Mouse (Mus musculus) urinary bladder, adult 2 months (tissue): ENCODE data around the gene Pgbd5. TPM values are rescaled to one million over a fixed set of nuclear protein-coding genes. Genes with fewer than 3 reads are reported as not detected.

Experiments used
- DNase-seq: peaks from one replicate; pipeline ENCODE4 v3.0.0; 2022; ENCODE audit warnings: low spot score
- polyA plus RNA-seq: library from polyadenylated mRNA; depleted of rRNA; stranded (reverse); fragments of >200 nt; gene quantifications from 2 replicates; pipeline ENCODE4 v1.2.3, GENCODE M21; 2012

Gene Pgbd5
- polyA plus RNA-seq, 1 experiment = 10.7 TPM

DNA sequence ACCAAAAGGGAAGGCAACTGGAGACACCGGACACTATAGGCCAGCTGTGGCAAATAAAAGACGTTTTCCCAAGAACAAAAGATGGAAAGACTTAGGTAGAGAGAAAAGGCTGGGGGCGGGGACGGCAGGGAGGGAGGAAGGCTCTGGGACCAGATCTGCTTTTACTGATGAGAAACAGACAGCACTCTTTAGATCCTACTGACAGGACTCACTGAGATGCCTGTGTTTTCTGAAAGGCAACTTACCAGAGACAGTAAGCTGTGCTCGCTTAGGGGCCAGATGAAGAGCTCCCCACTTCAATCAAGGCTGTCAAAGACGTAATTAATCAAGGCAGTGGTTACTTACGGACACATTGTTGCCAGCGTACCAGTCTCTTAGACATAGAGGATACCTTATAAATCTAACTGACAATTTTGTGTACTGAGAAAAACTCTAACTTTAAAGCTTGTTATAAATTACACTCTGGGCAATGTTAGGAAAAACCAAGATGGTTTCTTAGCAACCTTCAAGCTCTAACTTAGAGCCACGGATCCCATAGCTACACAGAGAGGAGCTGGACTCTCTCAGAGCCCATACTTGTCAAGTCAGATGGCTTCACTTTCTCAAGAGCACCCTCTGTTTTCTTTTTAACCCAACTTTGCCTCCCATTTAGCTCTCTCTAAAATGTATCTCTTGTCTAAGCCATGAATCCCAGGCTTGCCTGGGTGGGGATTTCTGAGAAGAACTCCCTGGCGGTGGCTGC is 47.0 kb downstream of the Pgbd5 start:
- no peak for DNase-seq

DNA sequence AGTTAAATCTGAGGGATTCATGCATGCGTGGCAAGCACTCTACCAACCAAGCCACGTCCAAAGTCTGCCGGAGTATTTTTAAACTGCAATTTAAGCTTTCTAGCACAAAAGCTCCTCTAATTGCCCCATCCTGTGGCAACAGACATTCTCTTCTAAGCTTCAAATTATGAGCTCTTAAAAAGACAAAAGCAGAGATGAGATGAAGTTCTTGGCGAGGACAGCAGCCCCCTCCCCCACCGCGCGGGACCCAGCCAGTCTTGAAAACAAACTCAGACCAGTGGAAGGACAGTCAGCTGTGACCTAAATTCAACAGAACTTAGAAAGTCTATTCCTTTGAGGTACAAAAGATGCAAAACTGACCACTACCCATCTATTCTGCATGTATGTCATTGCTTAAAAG is 48.3 kb downstream of the Pgbd5 start:
- no peak for DNase-seq

DNA sequence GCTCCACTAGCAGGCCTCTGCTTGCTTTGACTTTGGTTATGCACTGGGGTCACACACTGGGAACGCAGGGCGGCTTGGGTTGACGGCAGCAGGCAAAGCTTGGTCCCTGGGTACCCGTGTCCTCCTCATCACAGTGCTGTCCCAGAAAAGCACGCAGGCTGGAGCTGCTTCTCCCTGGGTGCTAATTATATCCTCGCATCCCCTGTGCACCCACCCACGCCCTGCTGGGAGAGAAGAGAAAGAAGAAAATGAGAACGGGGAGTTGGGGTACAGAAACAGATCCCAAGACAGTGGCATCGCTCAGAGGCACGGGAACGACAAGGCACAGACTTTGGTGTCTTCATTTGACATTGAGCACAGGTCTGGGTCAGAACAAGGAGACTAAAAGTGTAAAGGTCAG is 50.0 kb downstream of the Pgbd5 start:
- no peak for DNase-seq

DNA sequence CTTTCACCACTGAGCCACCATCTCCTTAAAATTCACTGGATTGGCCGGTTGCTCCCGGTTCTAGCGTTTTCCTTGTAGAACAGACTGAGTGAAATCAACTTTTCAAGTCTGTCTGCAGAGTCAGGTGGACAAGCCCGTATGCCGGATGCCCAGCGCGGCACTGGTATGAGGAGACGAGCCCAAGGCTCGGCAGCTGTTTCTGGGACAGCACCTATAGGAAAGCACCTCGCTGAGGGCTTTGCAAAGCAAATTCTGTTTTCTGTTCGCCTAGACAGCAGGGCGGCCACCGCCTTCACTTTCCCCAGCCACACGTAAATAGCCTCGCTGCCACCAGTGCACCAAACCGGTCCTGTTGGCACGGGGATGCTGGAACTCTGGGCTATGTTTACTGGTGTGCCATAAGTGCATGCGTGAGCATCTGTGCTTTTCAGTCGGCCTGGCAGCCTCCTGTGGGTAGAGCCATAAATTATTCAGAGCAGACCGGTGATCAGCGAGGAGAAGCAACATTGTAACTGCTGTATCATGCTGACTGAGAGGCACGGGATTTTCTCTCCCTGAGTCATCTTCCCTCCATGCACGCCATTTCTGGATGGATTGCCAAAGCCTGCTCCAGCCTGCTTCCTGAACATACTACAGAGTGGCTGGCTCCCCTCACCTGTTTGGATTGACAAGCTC is 53.1 kb downstream of the Pgbd5 start:
- no peak for DNase-seq

DNA sequence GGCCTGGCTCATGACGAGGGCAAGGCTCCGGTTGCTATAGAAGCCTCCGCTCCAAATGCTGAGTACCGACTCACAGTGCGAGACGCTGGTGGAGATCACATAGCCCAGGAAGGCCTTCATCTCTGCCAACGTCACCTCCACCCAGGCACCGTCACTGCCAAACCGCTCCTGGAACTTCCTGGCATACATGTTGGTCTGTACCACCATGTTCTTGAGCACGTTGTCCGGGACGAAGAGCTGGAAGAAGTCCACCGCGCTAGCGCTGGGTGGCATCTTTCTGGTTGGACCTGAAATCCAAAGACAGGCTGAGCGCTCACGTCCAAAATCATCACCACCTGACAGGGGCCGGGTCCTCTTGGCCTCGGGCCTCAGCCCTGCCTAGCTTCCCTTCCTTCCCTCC is 55.1 kb downstream of the Pgbd5 start:
- no peak for DNase-seq

DNA sequence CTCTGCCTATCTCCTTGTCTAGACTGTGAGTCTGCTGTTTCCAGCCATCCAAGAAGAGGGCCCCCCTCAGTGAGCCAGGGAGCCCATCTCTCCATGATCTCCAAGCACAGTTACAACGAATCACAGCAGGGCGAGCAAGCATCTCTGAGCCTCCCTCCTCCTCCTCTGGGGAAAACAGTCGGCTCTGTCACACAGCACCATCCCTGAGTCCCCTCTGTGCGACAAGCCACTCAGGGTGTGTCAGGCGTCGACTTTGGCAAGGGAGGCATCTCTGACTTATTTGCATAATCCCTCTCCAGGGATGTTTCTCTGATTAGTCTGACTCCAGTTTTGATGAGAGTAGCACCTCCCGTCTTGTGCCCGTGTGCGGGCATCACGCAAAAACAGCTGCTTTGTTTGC is 57.2 kb downstream of the Pgbd5 start:
- DNase-seq = no peak

DNA sequence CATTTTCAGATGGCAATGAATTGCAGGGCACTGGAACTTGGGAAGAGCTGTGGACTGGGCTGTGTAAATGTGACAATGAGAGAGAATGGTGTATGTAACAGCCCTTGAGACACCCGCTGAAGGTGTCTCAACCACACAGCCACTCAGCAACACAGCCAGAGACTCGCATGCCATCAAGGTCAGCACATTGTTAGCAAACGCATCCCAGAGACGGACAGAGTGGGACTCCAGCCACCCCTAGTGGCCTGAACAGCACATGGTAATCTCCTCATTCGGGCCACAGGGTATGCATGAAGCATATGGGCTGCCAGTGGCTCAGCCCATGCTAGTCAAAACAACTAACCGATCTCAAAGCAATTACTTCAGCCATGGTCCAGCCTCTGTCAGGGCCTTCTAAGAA is 60.2 kb downstream of the Pgbd5 start:
- DNase-seq = no peak

DNA sequence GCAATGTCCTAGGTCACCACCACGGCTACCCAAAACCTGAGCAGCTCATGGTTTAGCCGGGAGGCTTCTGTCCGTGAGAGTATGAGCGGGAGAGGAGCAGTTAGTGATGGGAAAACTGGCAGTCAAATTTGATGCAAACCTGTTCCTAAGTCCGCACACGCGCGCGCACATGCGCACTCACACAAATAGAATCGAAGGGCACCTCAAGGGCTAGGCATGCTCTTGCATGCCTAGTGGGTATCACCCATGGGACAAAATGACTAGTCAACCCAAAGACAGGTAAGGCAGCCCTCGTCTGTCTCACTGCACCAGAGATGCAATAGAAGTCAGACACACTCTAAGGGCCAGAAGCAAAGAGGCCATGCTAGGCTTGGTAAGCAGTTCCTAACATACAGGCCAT is 63.1 kb downstream of the Pgbd5 start:
- DNase-seq = no peak

DNA sequence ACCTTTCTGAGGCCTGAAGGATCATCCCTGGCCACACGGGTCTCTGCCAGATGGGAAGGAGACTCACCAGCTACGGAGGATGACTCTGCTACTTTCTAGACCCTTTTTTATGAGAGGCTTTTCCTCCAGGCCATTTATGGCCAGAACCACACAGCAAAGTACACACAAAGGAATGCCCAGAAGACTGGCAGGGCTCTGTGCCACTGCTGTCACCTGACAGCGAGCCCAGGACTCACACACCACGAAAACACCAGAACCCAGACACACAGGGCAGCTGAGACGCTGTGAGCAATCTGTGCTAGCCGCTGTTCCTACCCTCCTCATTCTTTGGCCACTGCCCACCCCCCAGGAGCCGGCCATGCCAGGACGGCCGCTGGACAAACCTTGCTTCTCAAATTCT is 63.7 kb downstream of the Pgbd5 start:
- DNase-seq = no peak

DNA sequence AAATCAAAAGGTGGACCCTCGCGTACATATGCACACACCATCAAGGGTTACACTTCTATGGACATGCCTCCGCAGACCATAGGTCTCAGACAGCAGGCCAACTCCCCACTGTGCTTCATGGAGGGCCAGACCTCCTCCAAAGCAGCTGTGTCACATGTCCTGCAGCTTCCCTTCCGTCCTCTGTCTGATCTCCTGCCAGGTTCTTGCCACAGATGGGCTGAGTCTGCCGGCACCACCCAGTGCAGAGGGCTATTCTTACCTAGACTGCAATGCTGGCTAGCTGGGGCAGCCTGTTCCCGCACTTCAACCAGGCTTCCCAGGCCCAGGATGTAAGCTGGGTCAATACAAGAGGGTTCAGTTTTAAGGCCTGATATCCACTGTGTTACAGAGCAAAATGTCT is 64.3 kb downstream of the Pgbd5 start:
- DNase-seq = no peak

DNA sequence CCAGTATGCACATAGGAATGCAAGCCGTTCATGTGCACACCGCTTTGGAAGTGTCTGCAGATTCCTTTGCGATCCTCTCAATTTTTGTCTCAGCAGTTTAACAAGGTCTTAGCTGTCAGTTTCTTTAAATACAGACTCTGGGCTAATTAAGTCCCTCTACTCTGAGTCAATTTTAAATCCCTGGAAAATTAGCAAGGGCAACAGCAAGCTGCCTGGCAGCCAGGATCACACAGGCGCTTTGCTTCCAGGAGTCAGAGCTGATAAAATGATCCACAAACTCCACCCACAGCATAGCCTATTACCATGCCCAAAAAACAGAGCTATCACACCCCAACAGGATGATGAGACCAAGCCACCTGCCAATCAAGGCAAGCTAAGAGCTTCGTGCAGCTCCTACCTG is 65.7 kb downstream of the Pgbd5 start:
- DNase-seq = no peak

DNA sequence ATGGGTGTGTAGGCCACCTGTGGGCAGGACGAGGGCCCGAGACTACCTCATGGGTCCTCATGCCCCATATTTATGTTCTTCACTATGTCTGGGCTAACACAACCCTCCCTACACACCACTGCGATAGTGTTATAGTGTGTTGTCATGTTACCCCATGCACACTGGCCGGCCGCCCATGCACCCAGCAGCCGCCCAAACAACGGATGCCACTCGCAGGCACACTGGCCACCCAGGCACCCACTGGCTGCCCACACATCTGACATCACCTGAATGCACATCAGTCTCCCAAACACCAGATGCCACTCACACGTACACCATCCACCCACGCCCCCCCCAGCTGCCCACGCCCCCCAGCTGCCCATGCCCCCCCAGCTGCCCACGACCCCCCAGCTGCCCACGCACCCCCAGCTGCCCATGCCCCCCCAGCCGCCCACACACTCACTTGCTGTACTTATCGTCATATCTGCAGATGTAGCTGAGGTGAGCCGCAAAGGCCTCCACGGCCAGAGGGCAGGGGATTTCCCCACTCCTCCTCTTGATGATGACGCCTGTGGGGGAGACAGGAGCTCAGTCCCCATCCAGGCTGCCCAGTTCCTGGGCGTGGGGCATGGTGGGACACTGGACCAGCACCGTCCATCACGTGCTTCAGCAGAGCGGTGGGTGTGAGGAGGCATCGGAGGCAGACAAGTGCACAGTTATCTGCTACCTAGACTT is 67.9 kb downstream of the Pgbd5 start:
- no peak for DNase-seq

DNA sequence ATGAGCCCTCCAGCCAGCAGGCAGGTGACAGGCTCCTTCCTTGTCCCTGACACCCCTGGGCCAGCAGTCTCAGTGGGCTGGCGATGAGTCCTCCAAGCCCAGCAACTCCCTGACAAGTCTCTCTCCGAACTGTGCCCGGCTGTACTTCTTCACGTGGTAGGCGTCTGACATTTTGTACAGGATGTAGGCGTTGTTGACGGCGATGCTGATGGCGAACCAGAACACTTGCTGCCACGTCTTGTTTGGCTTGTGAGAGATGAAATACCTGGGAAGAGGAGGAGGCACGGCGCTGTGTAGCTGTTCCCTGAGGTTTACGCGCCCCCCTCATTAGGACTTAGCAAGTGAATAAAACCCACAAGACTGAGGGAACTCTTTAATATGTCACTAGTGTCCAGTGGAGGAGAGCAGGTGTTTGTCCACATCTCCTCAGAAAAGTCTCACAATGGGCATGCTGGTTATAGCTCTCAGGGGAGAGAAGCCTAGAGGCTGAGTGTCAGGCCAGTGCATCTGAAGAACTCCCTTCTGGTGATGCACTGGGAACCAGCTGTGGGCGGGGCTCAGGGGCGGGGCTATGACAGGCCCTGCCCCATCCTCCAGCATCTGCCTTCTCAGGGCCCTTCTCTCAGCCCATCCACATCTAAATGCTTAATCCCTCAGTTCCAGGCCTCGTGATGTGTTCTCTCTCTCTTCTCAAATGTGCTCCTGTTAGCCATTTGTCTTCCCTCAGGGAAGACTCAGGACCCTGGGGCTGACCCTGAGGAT is 68.9 kb downstream of the Pgbd5 start:
- DNase-seq = no peak

DNA sequence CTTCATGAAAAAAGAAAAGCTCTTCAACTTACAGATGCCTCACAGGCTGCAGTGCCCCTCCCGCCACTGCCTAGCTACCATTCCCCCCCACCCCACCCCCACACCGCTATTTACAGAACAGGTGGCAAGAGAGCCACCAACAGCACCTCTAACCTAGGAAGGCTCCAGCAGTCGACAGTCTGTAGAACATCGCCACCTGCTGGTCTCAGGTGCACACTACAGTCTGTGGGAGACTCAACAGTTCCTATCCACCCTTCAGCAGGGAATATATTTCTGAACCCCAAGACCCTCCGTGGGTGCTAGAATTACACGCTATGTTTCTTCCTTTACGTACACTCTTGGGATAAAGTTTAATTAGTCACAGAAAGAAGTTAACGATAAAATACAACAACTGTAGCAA is 71.2 kb downstream of the Pgbd5 start:
- no peak for DNase-seq

DNA sequence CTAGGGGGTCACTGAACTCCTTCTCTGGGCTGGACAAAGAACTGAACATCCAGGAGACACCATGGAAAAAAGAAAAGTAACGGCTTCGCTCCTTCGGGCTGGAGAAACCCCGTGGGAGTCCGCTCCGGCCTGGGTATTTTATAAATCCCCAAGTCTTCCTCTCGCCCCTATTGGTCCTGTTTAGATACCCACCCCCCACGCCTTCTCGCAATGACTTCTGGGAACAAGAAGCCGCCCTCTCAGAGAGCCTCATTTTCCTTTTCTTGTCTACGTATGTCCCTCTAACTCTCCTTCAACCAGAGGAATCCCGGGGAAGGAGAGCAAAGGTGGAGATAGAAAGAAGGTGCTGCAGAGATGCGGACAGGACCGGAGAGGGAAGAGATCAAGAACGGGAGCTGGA is 76.1 kb downstream of the Pgbd5 start:
- DNase-seq = no peak

DNA sequence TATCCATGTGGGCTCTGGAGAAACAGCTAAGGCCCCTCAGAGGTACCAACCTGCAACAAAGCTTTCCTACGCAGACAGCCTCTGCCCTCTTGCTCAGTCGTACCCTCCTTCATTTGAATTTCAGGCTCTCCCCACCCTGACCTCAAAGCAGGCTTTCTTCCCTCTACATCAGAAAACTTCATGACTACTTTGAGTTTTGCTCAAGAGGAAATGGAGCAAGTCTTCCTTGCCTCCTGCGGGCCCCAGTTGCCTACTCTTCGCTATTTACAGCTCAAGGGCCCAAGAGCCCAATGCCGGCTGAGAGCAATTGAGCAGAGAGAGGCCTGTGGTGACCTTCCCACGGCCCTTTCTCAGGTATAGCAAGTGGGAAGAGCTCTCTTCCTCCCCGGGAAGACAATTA is 76.9 kb downstream of the Pgbd5 start:
- DNase-seq = no peak

DNA sequence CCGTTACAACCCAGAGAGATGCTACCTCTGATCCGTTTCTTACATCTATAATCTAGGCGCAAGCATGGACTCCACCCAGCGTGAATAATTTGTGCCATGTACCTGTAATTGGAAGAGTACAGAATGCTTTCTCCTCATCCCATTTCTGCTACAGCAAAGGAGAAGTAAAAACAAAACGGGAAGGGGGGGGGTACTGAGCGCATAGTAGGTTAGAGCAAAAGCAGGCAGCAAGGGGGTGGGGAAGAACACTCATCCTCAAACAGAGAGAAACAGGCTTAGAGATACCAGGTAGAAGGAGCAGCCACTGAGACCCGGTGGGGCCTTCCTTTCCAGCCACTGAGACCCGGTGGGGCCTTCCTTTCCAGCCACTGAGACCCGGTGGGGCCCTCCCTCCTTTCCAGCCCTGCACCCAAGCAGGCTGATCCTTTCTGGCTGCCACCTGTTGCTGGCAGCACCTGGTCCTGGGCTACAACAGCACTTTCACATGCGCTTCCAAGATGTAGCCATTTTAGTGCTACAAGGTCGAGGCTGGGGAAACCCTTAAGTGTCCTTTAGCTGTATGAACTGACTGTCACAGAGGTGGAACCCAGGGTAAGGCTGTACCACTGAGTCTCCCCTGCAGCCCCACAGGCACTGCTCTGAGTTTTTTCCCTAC is 77.6 kb downstream of the Pgbd5 start:
- DNase-seq = no peak

DNA sequence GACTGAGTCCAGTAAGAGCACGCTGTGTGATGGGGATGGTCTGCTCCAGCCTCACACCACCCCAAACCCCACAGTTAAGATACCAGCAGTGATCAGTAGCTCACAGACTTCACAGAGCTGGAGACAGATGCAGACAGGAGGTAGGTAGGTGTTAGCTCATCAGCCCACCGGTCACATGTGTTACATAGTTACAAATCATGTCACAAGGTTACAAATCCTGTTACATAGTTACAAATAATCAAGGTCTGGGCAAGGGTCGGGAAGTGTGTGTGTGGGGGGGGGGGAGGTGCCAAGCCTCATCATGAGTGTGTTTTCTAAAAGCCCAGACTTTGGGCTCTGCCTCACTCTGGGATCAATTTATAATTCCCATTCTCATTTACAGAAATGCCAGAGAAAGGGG is 78.5 kb downstream of the Pgbd5 start:
- DNase-seq = no peak

DNA sequence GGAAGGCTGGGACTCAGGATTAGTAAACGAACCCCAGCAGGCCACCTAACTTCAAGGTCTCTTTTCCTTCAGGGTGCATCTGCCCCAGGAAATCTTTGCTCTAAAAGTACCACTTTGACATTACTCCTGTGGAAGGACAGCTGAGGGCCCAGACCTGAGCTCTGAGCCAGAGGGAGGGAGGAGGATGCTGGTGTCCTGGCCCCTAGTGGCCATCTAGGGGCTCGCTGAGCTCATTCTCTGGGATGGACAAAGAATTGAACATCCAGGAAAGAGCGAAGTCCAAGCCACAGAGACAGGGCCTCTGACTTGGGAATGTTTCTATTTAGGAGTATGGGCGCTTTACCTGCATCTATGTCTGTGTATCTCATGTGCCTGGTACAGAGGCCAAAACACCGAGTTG is 87.8 kb downstream of the Pgbd5 start:
- peak; percentile 11 for DNase-seq

DNA sequence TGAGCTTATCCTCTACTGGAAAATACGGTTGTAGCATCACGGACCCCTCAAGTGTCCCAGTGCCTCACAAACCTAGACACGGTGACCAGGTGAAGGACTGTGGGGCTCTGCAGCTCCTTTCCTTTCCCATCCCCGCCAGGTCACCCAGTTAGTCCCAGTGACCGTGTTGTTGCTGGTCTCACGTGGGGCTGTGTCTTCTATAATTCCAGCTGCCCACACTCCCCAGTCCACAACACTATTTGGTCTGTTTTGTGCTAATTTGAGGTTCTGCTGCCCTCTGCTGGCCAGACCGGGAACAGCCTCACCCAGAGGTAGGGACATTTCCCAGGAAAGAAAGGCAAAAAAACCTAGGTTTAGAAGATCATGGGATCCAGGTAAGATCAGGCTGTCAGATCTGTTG is 89.8 kb downstream of the Pgbd5 start:
- DNase-seq = peak; percentile 83

DNA sequence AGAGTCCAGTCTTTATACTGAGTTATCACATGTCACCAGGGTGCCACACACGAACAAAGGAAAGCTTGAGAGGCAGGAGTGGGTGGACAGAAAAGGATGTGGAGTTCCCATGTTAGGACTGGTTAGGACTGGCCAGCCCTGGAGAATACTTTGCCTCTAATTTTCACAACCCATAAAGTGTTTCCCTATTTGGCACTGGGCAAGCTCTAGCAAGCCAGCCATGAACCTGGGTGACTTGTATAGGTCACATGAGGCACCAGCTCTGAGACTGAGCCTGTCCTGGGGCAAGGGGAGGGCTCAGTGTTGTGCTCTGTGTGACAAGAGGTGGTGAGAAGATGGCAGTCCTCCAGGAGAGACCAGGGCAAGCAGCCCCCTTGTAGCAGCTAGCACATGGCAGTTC is 91.4 kb downstream of the Pgbd5 start:
- no peak for DNase-seq
